Mouse (Mus musculus) forebrain, embryonic 14.5 days (tissue): ENCODE results near the gene Tarbp1. TPM values are rescaled to one million over a fixed set of nuclear protein-coding genes. Genes with fewer than 3 reads are reported as not detected.
A peak's percentile ranks its signal among the peaks of the same experiment; 100 is the strongest.

Experiments
- ATAC-seq: fragments of 200-750 bp; cut with Nextera tagmentation; 2 replicates; pipeline ENCODE4 v1.8.0; 2017; ENCODE audit warnings: mild to moderate bottlenecking, moderate library complexity
- DNase-seq: peaks from one replicate; pipeline ENCODE4 v3.0.0-alpha.2; 2015; ENCODE audit warnings: low spot score
- H3K27ac ChIP-seq: fragments of 300-500 bp; sonication (generic); 2 replicates; pipeline ENCODE4 v1.5.1; 2014; ENCODE audit warnings: low read depth, mild to moderate bottlenecking, control low read depth, low read length, moderate library complexity
- H3K27me3 ChIP-seq: fragments of 300-500 bp; sonication (generic); replicated peaks from 2 replicates; pipeline ENCODE4 v1.6.1; 2014; ENCODE audit warnings: low read length, control low read depth, mixed read lengths; ENCODE audit not compliant: control insufficient read depth, insufficient read depth
- H3K36me3 ChIP-seq: fragments of 300-500 bp; sonication (generic); 2 replicates; pipeline ENCODE4 v1.6.1; 2014; ENCODE audit warnings: low read length, control low read depth; ENCODE audit not compliant: control insufficient read depth, insufficient read depth
- H3K4me1 ChIP-seq: fragments of 300-500 bp; sonication (generic); 2 replicates; pipeline ENCODE4 v1.6.1; 2014; ENCODE audit warnings: antibody characterized with exemption, low read length, control low read depth; ENCODE audit not compliant: control insufficient read depth, insufficient read depth
- H3K4me2 ChIP-seq: fragments of 300-500 bp; sonication (generic); 2 replicates; pipeline ENCODE4 v1.6.1; 2014; ENCODE audit warnings: mild to moderate bottlenecking, control low read depth, low read length
- H3K4me3 ChIP-seq: fragments of 300-500 bp; sonication (generic); 2 replicates; pipeline ENCODE4 v1.5.1; 2014; ENCODE audit warnings: low read depth, low read length, control low read depth
- H3K9ac ChIP-seq: fragments of 300-500 bp; sonication (generic); 2 replicates; pipeline ENCODE4 v1.6.1; 2014; ENCODE audit warnings: mild to moderate bottlenecking, low read length, control low read depth, moderate library complexity
- H3K9me3 ChIP-seq: fragments of 300-500 bp; sonication (generic); replicated peaks from 2 replicates; pipeline ENCODE4 v1.6.1; 2016; ENCODE audit warnings: low read length, control low read depth, mixed read lengths; ENCODE audit not compliant: control insufficient read depth
- whole genome bisulfite sequencing: fragments of 180-500 bp; shearing (Covaris S2); extraction: QIAGEN DNeasy Blood & Tissue Kit; methylation state at CpG from one replicate; pipeline ENCODE4 v1.1.7; 2014; 5-methylcytosine and 5-hydroxymethylcytosine counted together
- polyA plus RNA-seq: library from polyadenylated mRNA; unstranded; fragments of >200 nt; fragmentation: Nextera tagmentation; extraction: Ambion mirVana; gene quantifications from 2 replicates; pipeline ENCODE4 v1.2.1, GENCODE M21; 2014

The Tarbp1 gene
- polyA plus RNA-seq, 1 experiment from 2014 or later = 1.5 TPM

DNA sequence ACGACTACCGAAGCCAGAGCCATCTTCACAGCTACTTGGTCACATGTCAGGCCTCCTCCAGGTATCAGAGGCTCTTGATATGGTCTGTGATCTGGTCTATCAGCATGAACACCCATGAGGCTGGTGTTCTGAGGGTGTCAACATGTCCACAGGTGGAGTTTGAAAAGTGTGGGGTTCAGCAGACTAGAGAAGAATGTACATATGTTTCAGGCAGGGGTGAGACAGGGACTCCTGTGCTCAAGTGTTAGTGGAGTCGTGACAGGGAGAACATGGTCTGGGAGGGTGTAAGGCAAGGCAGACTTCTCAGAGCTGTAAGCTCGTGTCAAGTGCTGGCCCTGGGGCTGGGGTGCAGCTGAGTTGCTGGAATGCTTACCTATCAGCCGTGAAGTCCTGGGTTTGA is 22.1 kb upstream of the Tarbp1 start:
- Histone ChIP-seq H3K36me3 (no peaks in the 10 kb centered on the region), H3K9me3 (no peaks in the 10 kb centered on the region), H3K4me3 (no peak overlapping the region), H3K4me2 (no peak overlapping the region), H3K9ac (no peak overlapping the region), H3K27ac (no peak overlapping the region), H3K27me3 (no peaks in the 10 kb centered on the region), H3K4me1 (peaks cover 14% of the 10 kb centered on the region)
- ATAC-seq (no peak), DNase-seq (no peak)
- 89% methylated on average over 5 of the region's 5 CpGs for whole genome bisulfite sequencing

DNA sequence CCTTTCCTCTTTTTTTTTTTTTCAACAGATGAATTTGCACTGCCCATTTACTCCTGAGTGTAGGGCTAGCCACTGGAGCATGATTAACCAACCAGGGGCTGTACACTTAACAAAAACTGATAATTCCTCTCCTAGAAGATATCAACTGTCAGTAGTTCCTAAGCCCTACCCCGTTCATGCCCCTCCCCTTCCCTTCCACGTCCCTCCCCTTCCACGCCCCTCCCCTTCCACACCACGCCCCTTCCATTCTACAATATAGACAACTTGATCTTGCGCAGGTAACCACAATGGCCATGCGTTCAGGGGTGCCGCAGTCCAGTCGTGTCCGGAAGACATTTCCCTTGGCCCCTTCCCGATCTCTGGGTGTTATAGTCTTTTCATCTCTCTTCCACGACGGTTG is 20.6 kb upstream of the Tarbp1 start:
- no peak for DNase-seq
- H3K9me3 ChIP-seq = no peaks in the 10 kb centered on the region
- no peak overlapping the region for H3K4me2 ChIP-seq
- no peak overlapping the region for H3K9ac ChIP-seq
- 87% methylated on average over 12 of the region's 12 CpGs for WGBS
- H3K36me3 ChIP-seq = no peaks in the 10 kb centered on the region
- H3K4me1 ChIP-seq = peaks cover 14% of the 10 kb centered on the region
- H3K27me3 ChIP-seq = no peaks in the 10 kb centered on the region
- ATAC-seq = no peak
- no peak overlapping the region for H3K4me3 ChIP-seq
- H3K27ac ChIP-seq = no peak overlapping the region

DNA sequence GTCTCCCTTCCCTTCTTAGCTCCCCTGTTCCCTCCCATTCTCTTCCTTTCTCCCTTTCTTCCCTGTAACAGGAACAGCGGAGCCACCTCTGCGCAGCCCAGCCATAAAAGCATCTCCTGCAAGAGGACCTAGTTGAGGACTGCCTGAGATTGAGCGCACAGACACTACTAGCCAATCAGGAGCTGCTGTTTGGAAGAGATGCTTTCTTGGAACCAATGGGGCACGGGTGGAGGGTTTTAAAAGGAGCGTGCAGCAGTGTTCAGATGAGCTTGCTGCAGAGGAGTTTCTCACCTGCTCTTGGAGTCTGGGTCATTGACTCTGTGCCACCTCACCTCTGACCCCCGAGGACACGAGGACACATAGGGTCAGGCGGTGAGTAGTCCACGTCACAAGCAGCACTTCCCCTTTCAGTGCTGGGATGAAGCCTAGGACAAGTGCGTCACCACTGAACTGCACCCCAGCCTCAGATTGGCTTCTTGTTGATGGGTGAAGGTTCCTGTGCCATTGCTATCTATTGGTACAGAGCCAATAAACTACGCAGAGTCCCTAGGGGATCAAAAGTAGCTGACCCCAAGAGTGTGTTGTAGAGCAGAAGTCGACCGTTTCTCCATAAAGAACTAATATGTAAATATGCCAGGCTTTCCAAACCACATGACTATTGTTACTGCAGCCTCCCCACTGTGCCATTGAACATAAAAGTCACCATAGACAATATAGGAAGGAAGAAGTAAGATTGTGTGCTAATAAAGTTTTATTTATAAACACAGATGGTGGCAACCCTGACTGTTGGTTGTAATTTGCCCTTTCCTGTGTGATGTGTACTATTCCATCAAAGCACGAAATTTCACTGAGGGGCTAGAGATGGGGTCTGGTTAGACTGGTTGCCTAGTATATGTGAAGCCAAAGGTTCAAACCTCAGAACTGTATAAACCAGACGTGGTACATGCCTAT is 19.6 kb upstream of the Tarbp1 start:
- Histone ChIP-seq H3K27ac (no peak overlapping the region), H3K4me1 (peaks cover 14% of the 10 kb centered on the region), H3K9me3 (no peaks in the 10 kb centered on the region), H3K9ac (no peak overlapping the region), H3K4me3 (no peak overlapping the region), H3K27me3 (no peaks in the 10 kb centered on the region), H3K4me2 (no peak overlapping the region), H3K36me3 (no peaks in the 10 kb centered on the region)
- ATAC-seq (no peak), DNase-seq (no peak)
- 76% methylated on average over 15 of the region's 15 CpGs for WGBS

DNA sequence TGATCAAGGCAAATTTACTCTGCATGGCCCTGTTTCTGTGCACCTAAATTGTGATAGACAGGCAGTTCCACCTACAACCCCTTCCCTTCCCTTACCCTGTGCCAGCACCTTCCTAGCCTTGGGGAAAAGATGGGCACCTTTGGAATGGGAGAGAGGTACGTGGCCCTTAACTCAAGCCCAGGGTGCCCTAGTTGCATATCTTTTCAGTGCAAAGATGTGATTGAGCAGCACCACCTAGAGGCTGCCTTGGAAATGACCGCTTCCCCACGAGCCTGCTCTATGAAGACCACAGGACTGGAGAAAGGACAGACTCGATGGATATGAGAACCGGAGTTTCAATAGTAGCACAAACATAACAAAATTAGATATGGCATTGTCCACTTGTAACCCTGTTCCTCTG is 8.1 kb upstream of the Tarbp1 start:
- Histone ChIP-seq H3K27me3 (no peaks in the 10 kb centered on the region), H3K9ac (no peak overlapping the region), H3K9me3 (no peaks in the 10 kb centered on the region), H3K36me3 (no peaks in the 10 kb centered on the region), H3K27ac (no peak overlapping the region), H3K4me2 (no peak overlapping the region), H3K4me1 (no peaks in the 10 kb centered on the region), H3K4me3 (no peak overlapping the region)
- no peak for ATAC-seq
- peak; percentile 83 for DNase-seq
- WGBS = 13% methylated on average over 5 of the region's 5 CpGs

DNA sequence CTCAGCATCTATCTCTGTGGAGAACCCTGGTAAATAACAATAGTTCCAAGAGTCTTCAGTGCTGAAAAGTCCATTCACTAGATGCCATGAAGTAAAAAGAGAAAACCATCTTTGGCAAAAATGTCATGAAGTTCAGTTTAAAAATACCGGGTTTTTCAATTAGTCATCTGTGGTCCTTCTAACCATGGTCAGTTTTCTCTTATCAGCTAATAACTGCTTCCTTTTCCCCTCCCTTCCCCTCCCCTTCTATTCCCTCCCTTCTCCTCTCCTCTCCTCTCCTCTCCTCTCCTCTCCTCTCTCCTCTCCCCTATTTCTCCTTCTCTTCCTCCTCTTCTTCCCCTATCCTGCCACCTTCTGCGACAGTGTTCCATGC is 7.5 kb upstream of the Tarbp1 start:
- no peak overlapping the region for H3K9ac ChIP-seq
- no peak overlapping the region for H3K27ac ChIP-seq
- no peaks in the 10 kb centered on the region for H3K9me3 ChIP-seq
- ATAC-seq (no peak), DNase-seq (no peak)
- no peaks in the 10 kb centered on the region for H3K36me3 ChIP-seq
- H3K4me1 ChIP-seq = no peaks in the 10 kb centered on the region
- no peak overlapping the region for H3K4me3 ChIP-seq
- no peak overlapping the region for H3K4me2 ChIP-seq
- WGBS = 77% methylated on average over 2 of the region's 2 CpGs
- H3K27me3 ChIP-seq = no peaks in the 10 kb centered on the region

DNA sequence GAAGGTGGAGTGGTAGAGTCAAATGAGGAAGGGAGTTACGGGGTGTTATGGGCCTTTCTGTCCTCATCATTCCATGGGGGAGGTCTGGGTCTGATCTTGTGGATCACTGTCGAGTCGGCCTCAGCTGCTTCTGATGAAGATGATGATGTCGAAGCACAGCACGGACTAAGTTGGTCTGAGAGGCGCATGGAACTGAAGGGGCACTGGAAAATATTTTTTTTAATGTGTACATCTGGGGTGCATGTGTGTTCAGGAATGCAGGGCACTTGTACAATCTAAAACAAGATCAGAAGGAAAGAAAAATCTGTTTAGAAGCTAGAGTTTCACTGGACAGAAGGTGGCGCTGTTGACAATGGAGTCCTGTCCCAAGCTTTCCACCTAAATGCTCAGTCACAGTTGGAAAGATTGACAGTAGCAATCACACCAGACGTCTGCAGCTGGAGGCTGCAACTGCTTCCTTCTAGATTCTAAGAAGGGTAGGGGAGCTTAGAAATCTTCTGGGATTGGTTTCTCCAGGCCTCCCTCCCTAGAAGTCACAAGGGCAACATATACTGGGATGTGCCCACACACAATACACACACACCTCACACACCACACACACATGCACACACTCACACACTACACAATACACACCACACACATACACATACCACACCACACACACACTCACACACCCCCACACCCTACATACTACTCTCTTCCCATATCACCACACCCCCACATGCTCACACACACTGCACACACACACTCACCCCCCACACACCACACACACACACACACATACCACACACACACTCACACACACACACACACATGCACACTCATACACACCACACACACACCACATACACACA is 6.9 kb upstream of the Tarbp1 start:
- Histone ChIP-seq H3K9me3 (no peaks in the 10 kb centered on the region), H3K9ac (no peak overlapping the region), H3K36me3 (no peaks in the 10 kb centered on the region), H3K4me3 (no peak overlapping the region), H3K27ac (no peak overlapping the region), H3K27me3 (no peaks in the 10 kb centered on the region), H3K4me2 (no peak overlapping the region), H3K4me1 (no peaks in the 10 kb centered on the region)
- WGBS = 35% methylated on average over 8 of the region's 8 CpGs
- peak; percentile 87 for DNase-seq
- ATAC-seq = peak; percentile 48

DNA sequence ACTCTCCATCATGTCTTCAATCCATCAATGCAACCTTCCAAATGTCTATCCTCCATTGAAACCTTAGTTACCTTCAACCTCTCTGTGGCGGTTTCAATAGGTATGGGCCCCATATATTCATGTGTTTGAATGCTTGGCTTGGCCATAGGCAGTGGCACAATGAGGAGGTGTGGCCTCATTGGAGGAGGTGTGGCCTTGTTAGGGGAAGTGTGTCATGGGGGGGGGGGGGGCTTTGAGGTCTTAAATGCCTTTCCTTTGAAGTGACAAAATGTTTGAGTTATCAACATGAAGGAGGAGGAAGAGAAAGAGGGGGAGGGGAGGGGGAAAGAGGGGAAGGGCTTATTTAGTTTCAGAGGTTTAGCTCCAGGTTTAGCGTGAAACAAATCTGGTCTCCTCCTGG is 5.5 kb upstream of the Tarbp1 start:
- Histone ChIP-seq H3K27me3 (no peaks in the 10 kb centered on the region), H3K36me3 (no peaks in the 10 kb centered on the region), H3K4me1 (no peaks in the 10 kb centered on the region), H3K4me3 (no peak overlapping the region), H3K27ac (no peak overlapping the region), H3K9me3 (no peaks in the 10 kb centered on the region), H3K9ac (no peak overlapping the region), H3K4me2 (no peak overlapping the region)
- ATAC-seq (no peak), DNase-seq (no peak)
- 84% methylated on average over 2 of the region's 2 CpGs for WGBS

DNA sequence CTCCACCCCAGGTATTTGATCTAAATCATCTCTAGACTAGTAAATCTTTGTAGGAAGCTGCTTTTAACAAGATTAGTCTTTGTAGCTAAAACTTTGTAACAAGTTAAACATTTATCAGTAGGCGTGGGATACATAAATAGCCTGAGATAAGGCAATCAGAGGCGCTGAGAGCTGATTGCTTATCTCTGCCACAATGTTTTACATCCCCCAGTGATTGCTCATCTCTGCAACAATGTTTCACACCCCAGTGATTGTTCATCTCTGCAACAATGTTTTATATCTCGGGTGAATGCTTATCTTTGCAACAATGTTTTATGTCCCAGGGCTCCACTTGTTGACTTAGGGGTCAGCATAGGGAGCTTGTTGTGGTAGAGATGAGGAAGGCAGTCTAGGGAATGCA is 3.8 kb upstream of the Tarbp1 start:
- H3K4me1 ChIP-seq = peaks cover 5% of the 10 kb centered on the region
- no peaks in the 10 kb centered on the region for H3K9me3 ChIP-seq
- no peak for ATAC-seq
- H3K36me3 ChIP-seq = no peaks in the 10 kb centered on the region
- no peaks in the 10 kb centered on the region for H3K27me3 ChIP-seq
- no peak overlapping the region for H3K4me3 ChIP-seq
- no peak overlapping the region for H3K4me2 ChIP-seq
- H3K27ac ChIP-seq = no peak overlapping the region
- DNase-seq = no peak
- WGBS = 71% methylated on average over 3 of the region's 3 CpGs
- no peak overlapping the region for H3K9ac ChIP-seq
